Mouse (Mus musculus): ENCODE data around the gene Cyp2c38. TPM values are rescaled to one million over a fixed set of nuclear protein-coding genes. Genes with fewer than 3 reads are reported as not detected.
"Not testable (repeated sequence)": the region's sequence is repeated elsewhere in the genome, so short reads cannot be mapped to it uniquely, and the experiment has no call there.

The Cyp2c38 gene
- not detected in 2 replicates for polyA plus RNA-seq (2012; rRNA removed)

GRCm38 (mm10) chr19:39462941-39463340, at the start of gene Cyp2c38:
Gene Cyp2c38 (minus strand): TSS chr19:39463075.
- no peak for DNase-seq (ENCODE audit: low spot score)

GRCm38 (mm10) chr19:39510534-39510933, 47.7 kb upstream of the Cyp2c38 start, which contains the start of gene Cyp2c39:
Gene Cyp2c39 (plus strand): TSS chr19:39510862.
- no peak for DNase-seq (ENCODE audit: low spot score)

- no peak for DNase-seq (ENCODE audit: low spot score)
These were observed 46.7 kb upstream of the Cyp2c38 start for GRCm38 (mm10) chr19:39509533-39509932.

GRCm38 (mm10) chr19:39506341-39506740, 43.5 kb upstream of the Cyp2c38 start:
- DNase-seq (ENCODE audit: low spot score): no peak

- not testable (repeated sequence) for DNase-seq (ENCODE audit: low spot score)
These were observed 21.1 kb upstream of the Cyp2c38 start for GRCm38 (mm10) chr19:39483961-39484360.

- no peak for DNase-seq (ENCODE audit: low spot score)
These were observed 1.0 kb upstream of the Cyp2c38 start for GRCm38 (mm10) chr19:39463923-39464322.

Other genes with a start within 250 kb of the Cyp2c38 start
- gene Cyp2c29, start 193.7 kb downstream of the Cyp2c38 start, polyA plus RNA-seq (2012; rRNA removed): not detected in 2 replicates
- not detected in 2 replicates for gene Cyp2c39, start 47.8 kb upstream of the Cyp2c38 start, polyA plus RNA-seq (2012; rRNA removed)
- not detected in 2 replicates for gene Cyp2c67, start 186.0 kb upstream of the Cyp2c38 start, polyA plus RNA-seq (2012; rRNA removed)